Mouse (Mus musculus): ENCODE results near the gene Fkbp1b.

DNA sequence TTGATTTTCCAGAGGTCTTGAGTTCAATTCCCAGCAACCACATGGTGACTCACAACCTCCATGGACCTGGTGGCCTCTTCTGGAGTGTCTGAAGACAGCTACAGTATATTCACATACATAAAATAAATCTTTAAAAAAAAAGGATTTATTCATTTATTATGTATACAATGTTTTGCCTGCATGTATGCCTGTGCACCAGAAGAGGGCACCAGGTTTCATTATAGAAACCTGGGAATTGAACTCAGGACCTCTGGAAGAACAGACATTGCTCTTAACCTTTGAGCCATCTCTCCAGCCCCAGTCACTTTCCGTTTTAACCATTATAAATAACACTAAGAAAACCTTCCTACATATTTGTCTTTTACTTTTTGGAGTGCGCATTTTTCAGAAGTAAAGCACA is 15.4 kb upstream of the Fkbp1b start:
- TF ChIP-seq POLR2A (IDR thresholded peaks at IDR 0.05; ENCODE audit: insufficient read length, low read depth): no peak
- TF ChIP-seq MAX (IDR thresholded peaks at IDR 0.05; ENCODE audit: low read depth): no peak
- no peak for TF ChIP-seq TCF3 (IDR thresholded peaks at IDR 0.05; ENCODE audit: insufficient read length, low read depth)
- no peak for TF ChIP-seq USF1 (IDR thresholded peaks at IDR 0.05; ENCODE audit: low read depth)
- no peak for TF ChIP-seq TCF12 (IDR thresholded peaks at IDR 0.05; ENCODE audit: insufficient read depth, poor library complexity, severe bottlenecking)
- TF ChIP-seq POLR2AphosphoS2 (IDR thresholded peaks at IDR 0.05; ENCODE audit: insufficient read length, low read depth): no peak
- no peak for TF ChIP-seq E2F4 (IDR thresholded peaks at IDR 0.05; ENCODE audit: insufficient read depth)
- TF ChIP-seq MYOG (IDR thresholded peaks at IDR 0.05; ENCODE audit: control insufficient read depth in 1 of 3, insufficient read depth in 1 of 3, insufficient read length in 2 of 3, low read depth in 2 of 3): no peak

Measured in myocyte (in vitro differentiated cells).